Mouse (Mus musculus) cerebellum, adult 2 months (tissue): ENCODE results near the gene Fxr2.

Experiments
- CTCF ChIP-seq: fragments of 200-500 bp; IDR thresholded peaks from 2 replicates; pipeline ENCODE4 v1.5.1; 2011; ENCODE audit warnings: low read depth, mild to moderate bottlenecking, control low read depth, low read length, moderate library complexity, borderline replicate concordance; ENCODE audit not compliant: insufficient read depth
- POLR2A ChIP-seq: fragments of 200-500 bp; IDR thresholded peaks from 2 replicates; pipeline ENCODE4 v1.6.1; 2011; ENCODE audit warnings: low read length, control low read depth, borderline replicate concordance; ENCODE audit not compliant: insufficient read depth

DNA sequence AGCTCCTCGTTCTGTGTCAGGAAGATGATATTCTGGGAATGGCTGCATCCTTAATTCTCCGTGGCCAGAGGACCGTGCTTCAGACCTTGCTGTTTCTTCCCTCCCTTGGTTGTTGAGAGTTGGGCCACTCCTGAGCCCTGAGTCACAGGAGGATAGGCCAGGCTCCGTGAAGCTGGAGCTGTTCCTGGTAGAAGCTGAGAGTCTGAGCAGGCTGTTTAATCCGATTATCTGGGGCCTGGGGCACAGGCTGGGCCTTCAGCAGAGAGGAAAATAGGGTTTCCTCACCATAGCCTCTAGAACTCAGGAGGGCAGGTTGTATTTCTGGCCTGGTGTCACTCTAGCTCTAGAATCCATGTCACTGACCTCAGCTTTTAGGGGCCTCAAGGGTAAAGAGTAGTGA, 20.6 kb downstream of the Fxr2 start:
- TF ChIP-seq CTCF (no peak), POLR2A (no peak)
